Mouse (Mus musculus) midbrain, embryonic 13.5 days (tissue): ENCODE data around the gene Plscr1. TPM values are rescaled to one million over a fixed set of nuclear protein-coding genes. Genes with fewer than 3 reads are reported as not detected.
A peak's percentile ranks its signal among the peaks of the same experiment; 100 is the strongest.

ENCODE experiments used
- ATAC-seq: fragments of 200-750 bp; cut with Nextera tagmentation; 2 replicates; pipeline ENCODE4 v1.8.0; 2017; ENCODE audit warnings: mild to moderate bottlenecking, moderate TSS enrichment, moderate library complexity
- H3K27ac ChIP-seq: fragments of 300-500 bp; sonication (generic); 2 replicates; pipeline ENCODE4 v1.5.1; 2015; ENCODE audit warnings: inconsistent platforms, mild to moderate bottlenecking, moderate library complexity
- H3K27me3 ChIP-seq: fragments of 300-500 bp; sonication (generic); 2 replicates; pipeline ENCODE4 v1.6.1; 2015; ENCODE audit warnings: mild to moderate bottlenecking, inconsistent platforms
- H3K36me3 ChIP-seq: fragments of 300-500 bp; sonication (generic); 2 replicates; pipeline ENCODE4 v1.6.1; 2015; ENCODE audit warnings: mild to moderate bottlenecking, inconsistent platforms
- H3K4me1 ChIP-seq: fragments of 300-500 bp; sonication (generic); replicated peaks from 2 replicates; pipeline ENCODE4 v1.6.1; 2015; ENCODE audit warnings: inconsistent platforms
- H3K4me2 ChIP-seq: fragments of 300-500 bp; sonication (generic); replicated peaks from 2 replicates; pipeline ENCODE4 v1.6.1; 2015; ENCODE audit warnings: moderate library complexity, mild to moderate bottlenecking, inconsistent platforms
- H3K4me3 ChIP-seq: fragments of 300-500 bp; sonication (generic); replicated peaks from 2 replicates; pipeline ENCODE4 v1.5.1; 2015; ENCODE audit warnings: mild to moderate bottlenecking, inconsistent platforms
- H3K9ac ChIP-seq: fragments of 300-500 bp; sonication (generic); replicated peaks from 2 replicates; pipeline ENCODE4 v1.6.1; 2015; ENCODE audit warnings: mild to moderate bottlenecking, inconsistent platforms
- H3K9me3 ChIP-seq: fragments of 300-500 bp; sonication (generic); 2 replicates; pipeline ENCODE4 v1.6.1; 2016; ENCODE audit warnings: mild to moderate bottlenecking, inconsistent platforms
- WGBS: fragments of 180-500 bp; shearing (Covaris S2); methylation state at CpG from one replicate; pipeline ENCODE4 v1.1.7; 2015; 5-methylcytosine and 5-hydroxymethylcytosine counted together
- polyA plus RNA-seq: library from polyadenylated mRNA; unstranded; fragments of >200 nt; fragmentation: Nextera tagmentation; extraction: Ambion mirVana; gene quantifications from 2 replicates; pipeline ENCODE4 v1.2.1, GENCODE M21; 2015

Gene Plscr1
- 11.6 TPM in 2 replicates for polyA plus RNA-seq

- Histone ChIP-seq H3K27ac (peak within 1 kb of the TSS; percentile 68), H3K36me3 (no peaks in the 10 kb centered on the region), H3K4me2 (peak within 1 kb of the TSS; percentile 73), H3K4me3 (peak within 1 kb of the TSS; percentile 63), H3K27me3 (no peaks in the 10 kb centered on the region), H3K4me1 (peaks cover 16% of the 10 kb centered on the region), H3K9me3 (no peaks in the 10 kb centered on the region), H3K9ac (peak within 1 kb of the TSS; percentile 68)
- WGBS, result 43% methylated on average over 7 of the region's 7 CpGs
- no peak for ATAC-seq
Observed at GRCm38 (mm10) chr9:92249447-92249852, at the start of gene Plscr1. Gene Plscr1, plus strand, starts transcription at chr9:92249750.

GRCm38 (mm10) chr9:92204397-92204796, 45.2 kb upstream of the Plscr1 start:
- WGBS, result 75% methylated on average over 2 of the region's 2 CpGs
- ATAC-seq, result no peak

GRCm38 (mm10) chr9:92207307-92207706, 42.2 kb upstream of the Plscr1 start:
- no peaks in the 10 kb centered on the region for H3K4me1 ChIP-seq
- no peak overlapping the region for H3K4me3 ChIP-seq
- H3K27me3 ChIP-seq, result no peaks in the 10 kb centered on the region
- no peak overlapping the region for H3K27ac ChIP-seq
- H3K9ac ChIP-seq, result no peak overlapping the region
- H3K4me2 ChIP-seq, result no peak overlapping the region
- 41% methylated on average over 4 of the region's 4 CpGs for WGBS
- H3K36me3 ChIP-seq, result no peaks in the 10 kb centered on the region
- no peaks in the 10 kb centered on the region for H3K9me3 ChIP-seq
- peak; percentile 73; the same call in 1 of the 2 replicates for ATAC-seq

More at GRCm38 (mm10) chr9:92204397-92204796, 45.2 kb upstream of the Plscr1 start:
- H3K9ac ChIP-seq, result no peak overlapping the region
- H3K4me2 ChIP-seq, result no peak overlapping the region
- no peak overlapping the region for H3K27ac ChIP-seq
- no peaks in the 10 kb centered on the region for H3K9me3 ChIP-seq
- no peak overlapping the region for H3K4me3 ChIP-seq
- no peaks in the 10 kb centered on the region for H3K27me3 ChIP-seq
- H3K36me3 ChIP-seq, result no peaks in the 10 kb centered on the region
- H3K4me1 ChIP-seq, result no peaks in the 10 kb centered on the region

- H3K36me3 ChIP-seq, result no peaks in the 10 kb centered on the region
- no peak overlapping the region for H3K4me2 ChIP-seq
- no peak overlapping the region for H3K9ac ChIP-seq
- no peak for ATAC-seq
- H3K27ac ChIP-seq, result no peak overlapping the region
- H3K9me3 ChIP-seq, result no peaks in the 10 kb centered on the region
- H3K27me3 ChIP-seq, result no peaks in the 10 kb centered on the region
- 81% methylated on average over 8 of the region's 8 CpGs for WGBS
- no peak overlapping the region for H3K4me3 ChIP-seq
- no peaks in the 10 kb centered on the region for H3K4me1 ChIP-seq
Observed at GRCm38 (mm10) chr9:92207757-92208156, 41.8 kb upstream of the Plscr1 start.

GRCm38 (mm10) chr9:92209850-92210249, 39.7 kb upstream of the Plscr1 start:
- ATAC-seq, result no peak
- WGBS, result 57% methylated on average over 3 of the region's 3 CpGs

GRCm38 (mm10) chr9:92210386-92210967, 39.1 kb upstream of the Plscr1 start:
- H3K9me3 ChIP-seq, result no peaks in the 10 kb centered on the region
- H3K9ac ChIP-seq, result no peak overlapping the region
- H3K4me1 ChIP-seq, result no peaks in the 10 kb centered on the region
- ATAC-seq, result 0 out of 2 replicates have a peak, but pooled peaks have one; percentile 50
- no peak overlapping the region for H3K4me2 ChIP-seq
- H3K4me3 ChIP-seq, result no peak overlapping the region
- peak overlapping the region; percentile 53; the same call in 1 of the 2 replicates for H3K27ac ChIP-seq
- no peaks in the 10 kb centered on the region for H3K36me3 ChIP-seq
- 78% methylated on average over 7 of the region's 7 CpGs for WGBS
- H3K27me3 ChIP-seq, result no peaks in the 10 kb centered on the region

More at GRCm38 (mm10) chr9:92209850-92210249, 39.7 kb upstream of the Plscr1 start:
- Histone ChIP-seq H3K36me3 (no peaks in the 10 kb centered on the region), H3K27ac (no peak overlapping the region), H3K4me3 (no peak overlapping the region), H3K4me1 (no peaks in the 10 kb centered on the region), H3K4me2 (no peak overlapping the region), H3K9me3 (no peaks in the 10 kb centered on the region), H3K9ac (no peak overlapping the region), H3K27me3 (no peaks in the 10 kb centered on the region)

GRCm38 (mm10) chr9:92211048-92211447, 38.5 kb upstream of the Plscr1 start:
- Histone ChIP-seq H3K9me3 (no peaks in the 10 kb centered on the region), H3K27me3 (no peaks in the 10 kb centered on the region), H3K9ac (no peak overlapping the region), H3K36me3 (no peaks in the 10 kb centered on the region), H3K27ac (no peak overlapping the region), H3K4me2 (no peak overlapping the region), H3K4me3 (no peak overlapping the region), H3K4me1 (no peaks in the 10 kb centered on the region)
- no peak for ATAC-seq
- WGBS, result 67% methylated on average over 3 of the region's 3 CpGs

- Histone ChIP-seq H3K4me1 (no peaks in the 10 kb centered on the region), H3K27ac (no peak overlapping the region), H3K9ac (no peak overlapping the region), H3K27me3 (no peaks in the 10 kb centered on the region), H3K9me3 (no peaks in the 10 kb centered on the region), H3K4me2 (no peak overlapping the region), H3K36me3 (no peaks in the 10 kb centered on the region), H3K4me3 (no peak overlapping the region)
- WGBS, result 82% methylated on average over 4 of the region's 4 CpGs
- ATAC-seq, result no peak
Observed at GRCm38 (mm10) chr9:92217484-92217883, 32.1 kb upstream of the Plscr1 start.

- Histone ChIP-seq H3K4me2 (no peak overlapping the region), H3K27me3 (no peaks in the 10 kb centered on the region), H3K27ac (no peak overlapping the region), H3K36me3 (no peaks in the 10 kb centered on the region), H3K4me1 (no peaks in the 10 kb centered on the region), H3K4me3 (no peak overlapping the region), H3K9me3 (no peaks in the 10 kb centered on the region), H3K9ac (no peak overlapping the region)
- ATAC-seq, result no peak
- WGBS, result 95% methylated on average over 2 of the region's 2 CpGs
Observed at GRCm38 (mm10) chr9:92217896-92218295, 31.7 kb upstream of the Plscr1 start.

GRCm38 (mm10) chr9:92220151-92220550, 29.4 kb upstream of the Plscr1 start:
- Histone ChIP-seq H3K27me3 (no peaks in the 10 kb centered on the region), H3K9ac (no peak overlapping the region), H3K4me2 (no peak overlapping the region), H3K9me3 (no peaks in the 10 kb centered on the region), H3K4me3 (no peak overlapping the region), H3K4me1 (no peaks in the 10 kb centered on the region), H3K27ac (no peak overlapping the region), H3K36me3 (no peaks in the 10 kb centered on the region)
- no peak for ATAC-seq
- 86% methylated on average over 3 of the region's 3 CpGs for WGBS

GRCm38 (mm10) chr9:92221480-92221879, 28.1 kb upstream of the Plscr1 start:
- H3K9me3 ChIP-seq, result no peaks in the 10 kb centered on the region
- H3K27me3 ChIP-seq, result no peaks in the 10 kb centered on the region
- H3K4me2 ChIP-seq, result no peak overlapping the region
- no peak overlapping the region for H3K27ac ChIP-seq
- H3K4me1 ChIP-seq, result no peaks in the 10 kb centered on the region
- no peak overlapping the region for H3K4me3 ChIP-seq
- no peak for ATAC-seq
- no peak overlapping the region for H3K9ac ChIP-seq
- H3K36me3 ChIP-seq, result no peaks in the 10 kb centered on the region

- no peak overlapping the region for H3K9ac ChIP-seq
- H3K4me2 ChIP-seq, result no peak overlapping the region
- H3K36me3 ChIP-seq, result no peaks in the 10 kb centered on the region
- no peak overlapping the region for H3K27ac ChIP-seq
- H3K9me3 ChIP-seq, result no peaks in the 10 kb centered on the region
- H3K4me3 ChIP-seq, result no peak overlapping the region
- H3K4me1 ChIP-seq, result no peaks in the 10 kb centered on the region
- no peaks in the 10 kb centered on the region for H3K27me3 ChIP-seq
- 83% methylated on average over 1 of the region's 1 CpGs for WGBS
- ATAC-seq, result no peak
Observed at GRCm38 (mm10) chr9:92224598-92225231, 24.8 kb upstream of the Plscr1 start.
